Mouse (Mus musculus) E14TG2a.4 (cell line): ENCODE results near the gene Itpr3.

ENCODE experiments used
- CTCF ChIP-seq: conservative IDR thresholded peaks from 2 replicates; pipeline ENCODE4 v1.5.1; 2014; ENCODE audit warnings: low read length
- NANOG ChIP-seq: IDR thresholded peaks from 2 replicates; pipeline ENCODE4 v1.6.1; 2014; ENCODE audit warnings: borderline replicate concordance, low read length, mixed read lengths

DNA sequence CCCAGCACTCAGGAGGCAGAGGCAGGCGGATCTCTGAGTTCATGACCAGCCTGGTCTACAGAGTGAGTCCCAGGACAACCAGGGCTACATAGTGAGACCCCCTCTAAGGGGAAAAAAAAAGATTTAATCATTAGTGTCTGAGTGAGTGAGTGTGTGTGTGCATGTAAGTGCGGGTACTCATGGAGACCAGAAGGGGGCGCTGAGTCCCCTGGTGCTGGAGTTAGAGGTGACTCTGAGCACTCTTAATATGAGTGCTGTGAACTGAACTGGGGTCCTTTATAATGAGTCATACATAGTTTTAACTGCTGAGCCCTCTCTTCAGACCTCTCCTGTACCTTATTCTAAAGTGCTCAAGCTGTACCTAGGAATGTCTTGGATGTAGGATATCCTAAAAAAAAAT lies 4.6 kb downstream of the Itpr3 start:
- TF ChIP-seq CTCF (peak; percentile 32), NANOG (no peak)
